In genomic region chr3:70134963-70135362, GRCm38 (mm10) we compare ENCODE assay signal across 24 mouse cellular contexts.
DNase-seq lines count a peak whose midpoint lies in the region; ATAC-seq lines count a peak whose summit lies in the region.
"Had no signal": no experiment of that assay in that cellular context is flagged by ENCODE, and none has a peak within 500 bp of the region (broad histone marks: within the 10 kb centered on the region; RNA-seq: fewer than 3 reads in every experiment).

No protein-coding gene starts in this region.

- no peak for ATAC-seq in midbrain, embryonic 14.5 days (ENCODE audit: low FRiP score, low TSS enrichment)
- no peak for ATAC-seq in midbrain, embryonic 15.5 days (replicated peaks)
- ATAC-seq in neural tube, embryonic 13.5 days (ENCODE audit: low read depth): peak; percentile 88
- no peak for ATAC-seq in megakaryocyte progenitor cell, adult 5-6 weeks (replicated peaks; ENCODE audit: poor library complexity)
- ATAC-seq: CD4-positive, CD25-positive, alpha-beta regulatory T cell, adult 4 months; forebrain, embryonic 14.5 days had no signal

- no peaks in the 10 kb centered on the region for H3K27me3 ChIP-seq in midbrain, embryonic 14.5 days (ENCODE audit: control insufficient read depth, insufficient read depth, low read length)
- no peaks in the 10 kb centered on the region for H3K27me3 ChIP-seq in midbrain, embryonic 15.5 days (replicated peaks)
- no peaks in the 10 kb centered on the region for H3K27me3 ChIP-seq in neural tube, embryonic 13.5 days
- H3K27me3 ChIP-seq: embryonic facial prominence, embryonic 15.5 days; liver, embryonic 15.5 days; lung, embryonic 15.5 days; midbrain, embryonic 12.5 days had no signal

- DNase-seq in heart, adult 11 months: peak; percentile 33
- no peak for DNase-seq in heart, adult 8-10 months (ENCODE audit: low spot score)
- peak; percentile 4 for DNase-seq in midbrain, embryonic 14.5 days
- peak; percentile 37 for DNase-seq in hindlimb bud, embryonic 11.5 days (ENCODE audit: extremely low spot score, low read depth, low spot score)
- no peak for DNase-seq in adrenal gland, postnatal 14 days
- DNase-seq: adrenal gland, postnatal 25 days; cerebellum, postnatal 10 days; gastrocnemius, postnatal 14 days; heart, adult 18-20 months; kidney, adult 11 months; kidney, postnatal 4 days; liver; lung, postnatal 4 days; thymus, adult 18-20 months; thymus, postnatal 36 days had no signal

- 57% methylated on average over 2 of the region's 2 CpGs for WGBS in midbrain, embryonic 14.5 days
- 57% methylated on average over 2 of the region's 2 CpGs for WGBS in midbrain, embryonic 15.5 days
- 16% methylated on average over 2 of the region's 2 CpGs for WGBS in neural tube, embryonic 13.5 days

- no peak overlapping the region for H3K9ac ChIP-seq in midbrain, embryonic 14.5 days (replicated peaks; ENCODE audit: low read length)
- no peak overlapping the region for H3K9ac ChIP-seq in midbrain, embryonic 15.5 days
- H3K9ac ChIP-seq in neural tube, embryonic 13.5 days: no peak overlapping the region
- H3K9ac ChIP-seq: embryonic facial prominence, embryonic 15.5 days; liver, embryonic 15.5 days; lung, embryonic 15.5 days; midbrain, embryonic 12.5 days had no signal

- H3K36me3 ChIP-seq in midbrain, embryonic 14.5 days (ENCODE audit: control insufficient read depth, insufficient read depth, low read length): no peaks in the 10 kb centered on the region
- H3K36me3 ChIP-seq in midbrain, embryonic 15.5 days (replicated peaks): no peaks in the 10 kb centered on the region
- no peaks in the 10 kb centered on the region for H3K36me3 ChIP-seq in neural tube, embryonic 13.5 days
- H3K36me3 ChIP-seq: embryonic facial prominence, embryonic 15.5 days; liver, embryonic 15.5 days; lung, embryonic 15.5 days; midbrain, embryonic 12.5 days had no signal

- no peaks in the 10 kb centered on the region for H3K4me1 ChIP-seq in midbrain, embryonic 14.5 days (ENCODE audit: control insufficient read depth, insufficient read depth, low read length)
- H3K4me1 ChIP-seq in midbrain, embryonic 15.5 days: no peaks in the 10 kb centered on the region
- H3K4me1 ChIP-seq in neural tube, embryonic 13.5 days (replicated peaks): peaks cover 7% of the 10 kb centered on the region
- H3K4me1 ChIP-seq: embryonic facial prominence, embryonic 15.5 days; liver, embryonic 15.5 days; lung, embryonic 15.5 days; midbrain, embryonic 12.5 days had no signal

- no peak overlapping the region for H3K27ac ChIP-seq in midbrain, embryonic 14.5 days (replicated peaks; ENCODE audit: low read depth, low read length)
- no peak overlapping the region for H3K27ac ChIP-seq in midbrain, embryonic 15.5 days
- H3K27ac ChIP-seq in neural tube, embryonic 13.5 days (replicated peaks): no peak overlapping the region
- H3K27ac ChIP-seq: embryonic facial prominence, embryonic 15.5 days; liver, embryonic 15.5 days; lung, embryonic 15.5 days; midbrain, embryonic 12.5 days had no signal

- H3K4me3 ChIP-seq in midbrain, embryonic 14.5 days (replicated peaks; ENCODE audit: low read depth, low read length): no peak overlapping the region
- no peak overlapping the region for H3K4me3 ChIP-seq in midbrain, embryonic 15.5 days
- no peak overlapping the region for H3K4me3 ChIP-seq in neural tube, embryonic 13.5 days
- H3K4me3 ChIP-seq: embryonic facial prominence, embryonic 15.5 days; liver, embryonic 15.5 days; lung, embryonic 15.5 days; midbrain, embryonic 12.5 days had no signal

- no peak overlapping the region for H3K4me2 ChIP-seq in midbrain, embryonic 14.5 days (ENCODE audit: low read length)
- no peak overlapping the region for H3K4me2 ChIP-seq in midbrain, embryonic 15.5 days
- no peak overlapping the region for H3K4me2 ChIP-seq in neural tube, embryonic 13.5 days
- H3K4me2 ChIP-seq: embryonic facial prominence, embryonic 15.5 days; liver, embryonic 15.5 days; lung, embryonic 15.5 days; midbrain, embryonic 12.5 days had no signal

- no peaks in the 10 kb centered on the region for H3K9me3 ChIP-seq in midbrain, embryonic 14.5 days (ENCODE audit: control insufficient read depth, low read length)
- no peaks in the 10 kb centered on the region for H3K9me3 ChIP-seq in midbrain, embryonic 15.5 days
- no peaks in the 10 kb centered on the region for H3K9me3 ChIP-seq in neural tube, embryonic 13.5 days
- H3K9me3 ChIP-seq: embryonic facial prominence, embryonic 15.5 days; liver, embryonic 15.5 days; lung, embryonic 15.5 days; midbrain, embryonic 12.5 days had no signal

Comparison
In these comparisons a context has a peak if more than half of its experiments do, and no peak if none do; other contexts are left out.
1. DNase-seq: peak in heart, adult 11 months (single experiment), midbrain, embryonic 14.5 days (single experiment) and hindlimb bud, embryonic 11.5 days (single experiment); none in heart, adult 8-10 months (single experiment) and adrenal gland, postnatal 14 days (single experiment).